Mouse (Mus musculus) ES-E14 (cell line): ENCODE results near the gene Ly6g6f.

Source experiments
- CHD2 ChIP-seq: IDR thresholded peaks from 2 replicates; pipeline ENCODE4 v1.6.1; 2014; ENCODE audit warnings: mild to moderate bottlenecking, low read depth, low read length, inconsistent platforms
- ZNF384 ChIP-seq: IDR thresholded peaks from 2 replicates; pipeline ENCODE4 v1.6.1; 2012; ENCODE audit warnings: low read depth, low read length, inconsistent platforms

DNA sequence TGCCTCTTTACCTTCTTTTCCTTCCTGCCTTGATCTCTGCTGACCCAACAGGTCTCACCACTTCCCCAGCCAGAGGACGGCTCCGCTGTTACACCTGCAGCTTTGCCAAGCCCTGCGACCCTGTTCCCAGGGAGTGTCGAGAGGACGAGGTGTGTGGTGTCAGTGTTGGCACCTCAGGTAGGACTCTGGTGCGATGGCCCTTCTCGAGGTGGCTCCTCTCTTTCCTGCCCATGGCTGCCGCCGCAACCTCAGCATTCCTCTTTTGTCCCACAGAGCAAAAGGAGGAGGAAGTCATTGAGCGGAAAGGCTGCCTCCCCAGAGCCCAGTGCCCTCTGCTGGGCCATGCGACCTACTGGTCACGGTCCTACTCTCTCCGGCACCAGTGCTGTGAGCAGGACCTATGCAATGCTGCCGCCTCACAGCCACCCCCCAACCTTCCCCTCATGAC, 7.6 kb downstream of the Ly6g6f start, which contains the start of gene Ly6g6d:
- TF ChIP-seq CHD2 = no peak
- TF ChIP-seq ZNF384 = no peak
